Comparison of ENCODE assay signal across 9 mouse cellular contexts in the genomic region with DNA sequence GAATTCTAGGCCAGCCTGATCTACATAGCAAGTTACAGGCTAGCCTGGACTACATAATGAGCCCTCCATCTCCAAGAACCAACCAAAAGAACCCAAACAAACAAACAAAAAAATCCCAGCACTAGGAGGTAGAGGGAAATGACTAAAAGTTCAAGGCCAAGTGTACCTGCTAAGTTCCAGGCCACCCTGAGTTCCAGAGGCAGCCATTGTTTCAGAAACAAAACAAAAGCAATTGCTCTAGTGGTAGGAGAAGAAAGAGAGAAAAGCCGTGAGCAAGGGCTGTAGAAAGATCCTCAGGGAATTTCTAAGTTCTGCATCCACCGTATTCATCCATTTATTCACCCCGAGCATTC. TPM values are rescaled to one million over a fixed set of nuclear protein-coding genes. Genes with fewer than 3 reads are reported as not detected.
A peak's percentile ranks its signal among the peaks of the same experiment; 100 is the strongest.
DNase-seq lines count a peak whose midpoint lies in the region; ATAC-seq and TF ChIP-seq lines count a peak whose summit lies in the region.
"Had no signal": no experiment of that assay in that cellular context is flagged by ENCODE, and none has a peak within 500 bp of the region (broad histone marks: within the 10 kb centered on the region; RNA-seq: fewer than 3 reads in every experiment).

No protein-coding gene starts in this region.

- H3K4me1 ChIP-seq in heart, postnatal 0 days (ENCODE audit: control insufficient read depth, insufficient read depth), result peaks cover 7% of the 10 kb centered on the region; the same call in 1 of the 2 replicates
- peaks cover 9% of the 10 kb centered on the region for H3K4me1 ChIP-seq in hindbrain, embryonic 12.5 days
- H3K4me1 ChIP-seq in midbrain, embryonic 13.5 days (replicated peaks), result peaks cover 10% of the 10 kb centered on the region

- DNase-seq in heart, postnatal 0 days (ENCODE audit: low spot score), result no peak
- no peak for DNase-seq in heart, adult 8-10 months (ENCODE audit: low spot score)
- peak; percentile 5 for DNase-seq in WW6 (ENCODE audit: low read depth, low spot score)
- no peak for DNase-seq in layer of hippocampus, postnatal 25 days (ENCODE audit: extremely low spot score in 1 of 2, low spot score in 1 of 2)
- no peak for DNase-seq in left cerebral cortex, adult 11 months (ENCODE audit: low spot score)
- no peak for DNase-seq in layer of hippocampus, adult 11-12 months (ENCODE audit: low spot score)

- H3K36me3 ChIP-seq in heart, postnatal 0 days (replicated peaks; ENCODE audit: control insufficient read depth, insufficient read depth, low read length), result no peaks in the 10 kb centered on the region
- H3K36me3 ChIP-seq in hindbrain, embryonic 12.5 days, result no peaks in the 10 kb centered on the region
- H3K36me3 ChIP-seq in midbrain, embryonic 13.5 days, result no peaks in the 10 kb centered on the region

- H3K4me2 ChIP-seq in heart, postnatal 0 days (ENCODE audit: low read depth, low read length), result peak overlapping the region; percentile 99
- peak overlapping the region; percentile 95 for H3K4me2 ChIP-seq in hindbrain, embryonic 12.5 days (replicated peaks)
- H3K4me2 ChIP-seq in midbrain, embryonic 13.5 days (replicated peaks), result peak overlapping the region; percentile 73

- H3K9me3 ChIP-seq in heart, postnatal 0 days (replicated peaks; ENCODE audit: control insufficient read depth, low read length), result no peaks in the 10 kb centered on the region
- no peaks in the 10 kb centered on the region for H3K9me3 ChIP-seq in hindbrain, embryonic 12.5 days (replicated peaks)
- no peaks in the 10 kb centered on the region for H3K9me3 ChIP-seq in midbrain, embryonic 13.5 days

- peak overlapping the region; percentile 84 for H3K4me3 ChIP-seq in heart, postnatal 0 days (ENCODE audit: low read depth, low read length)
- peak overlapping the region; percentile 85 for H3K4me3 ChIP-seq in hindbrain, embryonic 12.5 days
- peak overlapping the region; percentile 92 for H3K4me3 ChIP-seq in midbrain, embryonic 13.5 days (replicated peaks)

- WGBS in heart, postnatal 0 days, result 0% methylated on average over 3 of the region's 3 CpGs
- WGBS in hindbrain, embryonic 12.5 days, result 0% methylated on average over 3 of the region's 3 CpGs
- WGBS in midbrain, embryonic 13.5 days, result 0% methylated on average over 3 of the region's 3 CpGs

- peak overlapping the region; percentile 77 for H3K27ac ChIP-seq in heart, postnatal 0 days (ENCODE audit: low read depth)
- peak overlapping the region; percentile 97 for H3K27ac ChIP-seq in hindbrain, embryonic 12.5 days
- peak overlapping the region; percentile 97 for H3K27ac ChIP-seq in midbrain, embryonic 13.5 days

- no peaks in the 10 kb centered on the region for H3K27me3 ChIP-seq in heart, postnatal 0 days (ENCODE audit: control insufficient read depth, insufficient read depth, low read length)
- no peaks in the 10 kb centered on the region for H3K27me3 ChIP-seq in hindbrain, embryonic 12.5 days
- no peaks in the 10 kb centered on the region for H3K27me3 ChIP-seq in midbrain, embryonic 13.5 days
- H3K27me3 ChIP-seq: Patski had no signal

- ATAC-seq in heart, postnatal 0 days (ENCODE audit: insufficient read depth, low read depth), result no peak
- ATAC-seq in hindbrain, embryonic 12.5 days (ENCODE audit: low FRiP score), result no peak
- no peak for ATAC-seq in midbrain, embryonic 13.5 days

- no peak for TF ChIP-seq EP300 in heart, postnatal 0 days (IDR thresholded peaks at IDR 0.05; ENCODE audit: low read depth)

- TF ChIP-seq CTCF in heart, postnatal 0 days (IDR thresholded peaks at IDR 0.05; ENCODE audit: low read depth), result no peak

- peak overlapping the region; percentile 68 for H3K9ac ChIP-seq in heart, postnatal 0 days (replicated peaks; ENCODE audit: low read depth, low read length)
- peak overlapping the region; percentile 97 for H3K9ac ChIP-seq in hindbrain, embryonic 12.5 days
- H3K9ac ChIP-seq in midbrain, embryonic 13.5 days (replicated peaks), result peak overlapping the region; percentile 95

RNA-seq across cellular contexts. Expression of gene Sgpl1, which starts 1.8 kb away (rescaled TPM):
- 23.9 and 36.3 TPM in 2 replicates for total RNA-seq in heart, postnatal 0 days (2014; rRNA removed; ENCODE audit: low replicate concordance)
- 14.8 and 16.7 TPM in 2 replicates for polyA plus RNA-seq in heart, postnatal 0 days (2015; fragmentation: Nextera tagmentation; extraction: Ambion mirVana)
- total RNA-seq in heart, adult 8-10 months (2022), result 10 to 100 TPM; 13.9 to 17.0 (median 15.4) TPM
- polyA plus RNA-seq in hindbrain, embryonic 12.5 days (2016; fragmentation: Nextera tagmentation; extraction: Ambion mirVana), result 90.7 and 91.7 TPM in 2 replicates
- polyA plus RNA-seq in midbrain, embryonic 13.5 days (2015; fragmentation: Nextera tagmentation; extraction: Ambion mirVana), result 60.8 and 70.8 TPM in 2 replicates
- total RNA-seq in layer of hippocampus, postnatal 25 days (2021), result 10 to 100 TPM; 18.0 to 22.1 TPM

RNA-seq across cellular contexts. Expression of gene Tbata, which starts 26.0 kb away (rescaled TPM):
- not detected in 2 replicates for total RNA-seq in heart, postnatal 0 days (2014; rRNA removed; ENCODE audit: low replicate concordance)
- 0.16 and 0.36 TPM in 2 replicates for polyA plus RNA-seq in heart, postnatal 0 days (2015; fragmentation: Nextera tagmentation; extraction: Ambion mirVana)
- not detected for total RNA-seq in heart, adult 8-10 months (2022)
- 0.27 and 0.32 TPM in 2 replicates for polyA plus RNA-seq in hindbrain, embryonic 12.5 days (2016; fragmentation: Nextera tagmentation; extraction: Ambion mirVana)
- polyA plus RNA-seq in midbrain, embryonic 13.5 days (2015; fragmentation: Nextera tagmentation; extraction: Ambion mirVana), result 0.17 TPM in 1 of 2 replicates, not detected in the other
- 10 to 100 TPM in 1 of 2 experiments, 1 to 10 TPM in 1; 9.6 to 16.1 TPM for total RNA-seq in layer of hippocampus, postnatal 25 days (2021)
- polyA plus RNA-seq: Patski had no signal

RNA-seq across cellular contexts. Expression of gene Pcbd1, which starts 56.6 kb away (rescaled TPM):
- total RNA-seq in heart, postnatal 0 days (2014; rRNA removed; ENCODE audit: low replicate concordance), result 30.3 and 56.1 TPM in 2 replicates
- polyA plus RNA-seq in heart, postnatal 0 days (2015; fragmentation: Nextera tagmentation; extraction: Ambion mirVana), result 52.1 and 54.1 TPM in 2 replicates
- 1 to 10 TPM in 2 of 4 experiments, under 1 TPM in 2; 0.37 to 1.8 (median 0.92) TPM for total RNA-seq in heart, adult 8-10 months (2022)
- polyA plus RNA-seq in hindbrain, embryonic 12.5 days (2016; fragmentation: Nextera tagmentation; extraction: Ambion mirVana), result 20.7 and 26.2 TPM in 2 replicates
- 31.8 and 32.6 TPM in 2 replicates for polyA plus RNA-seq in midbrain, embryonic 13.5 days (2015; fragmentation: Nextera tagmentation; extraction: Ambion mirVana)
- total RNA-seq in layer of hippocampus, postnatal 25 days (2021), result 10 to 100 TPM in 1 of 2 experiments, 1 to 10 TPM in 1; 9.3 to 15.6 TPM
